ENCODE assay signal across 13 mouse cellular contexts in the genomic region with DNA sequence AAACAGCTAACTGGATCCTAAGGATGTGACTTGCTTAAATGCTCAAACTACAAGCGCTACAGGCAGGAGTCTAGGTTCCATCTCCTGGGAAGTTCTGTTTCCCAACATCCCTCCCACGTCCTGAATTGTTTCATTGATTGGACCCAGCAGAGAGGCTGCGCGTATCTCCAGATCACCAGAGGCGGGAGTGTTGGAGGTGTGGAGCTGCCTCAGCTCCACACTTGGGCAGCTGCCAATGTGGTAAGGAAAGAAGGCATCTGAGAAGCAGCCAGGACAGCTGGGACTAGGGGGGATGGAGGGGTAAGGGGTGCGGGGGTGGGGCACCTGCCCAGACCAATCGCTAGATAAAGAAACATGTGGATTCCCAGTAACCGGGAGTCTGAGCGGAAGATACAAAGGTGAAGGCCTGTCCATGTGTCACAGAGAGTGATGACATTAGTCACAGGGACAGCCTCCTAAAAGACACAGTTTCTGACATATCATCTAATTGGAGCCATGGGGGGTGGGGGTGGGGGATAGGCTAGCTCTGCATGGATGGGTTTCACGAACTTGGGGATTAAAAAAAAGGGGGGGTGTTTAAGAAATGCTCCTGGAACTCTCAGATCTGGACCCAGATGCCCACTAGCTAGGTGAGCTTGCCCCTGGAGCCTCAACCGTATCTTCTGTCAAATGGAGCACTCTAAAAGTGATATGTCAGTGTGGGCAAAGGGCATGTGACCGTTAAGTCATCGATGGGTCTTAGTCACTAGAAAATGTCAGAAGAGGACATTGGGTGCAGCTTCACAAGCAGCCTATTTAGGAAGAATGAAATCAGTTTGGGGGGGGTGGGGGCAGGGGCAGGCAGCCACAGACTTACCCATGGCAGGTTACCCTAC. TPM values are rescaled to one million over a fixed set of nuclear protein-coding genes. Genes with fewer than 3 reads are reported as not detected.
DNase-seq lines count a peak whose midpoint lies in the region; ATAC-seq lines count a peak whose summit lies in the region.
"Had no signal": no experiment of that assay in that cellular context is flagged by ENCODE, and none has a peak within 500 bp of the region (broad histone marks: within the 10 kb centered on the region; RNA-seq: fewer than 3 reads in every experiment).

No protein-coding gene starts in this region.

- H3K4me2 ChIP-seq in hindbrain, embryonic 13.5 days = no peak overlapping the region
- no peak overlapping the region for H3K4me2 ChIP-seq in midbrain, embryonic 14.5 days (ENCODE audit: low read length)
- H3K4me2 ChIP-seq: heart, embryonic 11.5 days had no signal

- ATAC-seq in hindbrain, embryonic 13.5 days (ENCODE audit: low FRiP score) = no peak
- no peak for ATAC-seq in midbrain, embryonic 14.5 days (ENCODE audit: low FRiP score, low TSS enrichment)

- H3K9ac ChIP-seq in hindbrain, embryonic 13.5 days = no peak overlapping the region
- no peak overlapping the region for H3K9ac ChIP-seq in midbrain, embryonic 14.5 days (replicated peaks; ENCODE audit: low read length)

- H3K36me3 ChIP-seq in hindbrain, embryonic 13.5 days = no peaks in the 10 kb centered on the region
- no peaks in the 10 kb centered on the region for H3K36me3 ChIP-seq in hindbrain, embryonic 10.5 days
- no peaks in the 10 kb centered on the region for H3K36me3 ChIP-seq in midbrain, embryonic 14.5 days (ENCODE audit: control insufficient read depth, insufficient read depth, low read length)
- H3K36me3 ChIP-seq in midbrain, embryonic 10.5 days = no peaks in the 10 kb centered on the region

- DNase-seq in adrenal gland, postnatal 36 days = peak; percentile 40 to 46
- DNase-seq in adrenal gland, adult 18-20 months (ENCODE audit: low spot score in 2 of 2) = no peak
- DNase-seq in hindbrain, embryonic 10.5 days (ENCODE audit: low spot score) = no peak
- peak; percentile 66 for DNase-seq in midbrain, embryonic 14.5 days
- DNase-seq in midbrain, embryonic 10.5 days (ENCODE audit: low spot score) = no peak
- DNase-seq in left cerebral cortex, postnatal 4 days = peak; percentile 39
- no peak for DNase-seq in thymus, postnatal 0 days (ENCODE audit: low spot score)
- DNase-seq: kidney, adult 8-10 months; thymus, adult 2 months had no signal

- WGBS in hindbrain, embryonic 13.5 days = 54% methylated on average over 13 of the region's 13 CpGs
- 70% methylated on average over 13 of the region's 13 CpGs for WGBS in hindbrain, embryonic 10.5 days
- 55% methylated on average over 13 of the region's 13 CpGs for WGBS in midbrain, embryonic 14.5 days
- 80% methylated on average over 13 of the region's 13 CpGs for WGBS in midbrain, embryonic 10.5 days

- peaks cover 14% of the 10 kb centered on the region for H3K4me1 ChIP-seq in hindbrain, embryonic 13.5 days (replicated peaks)
- H3K4me1 ChIP-seq in hindbrain, embryonic 10.5 days (replicated peaks) = peaks cover 23% of the 10 kb centered on the region
- H3K4me1 ChIP-seq in midbrain, embryonic 14.5 days (ENCODE audit: control insufficient read depth, insufficient read depth, low read length) = no peaks in the 10 kb centered on the region
- peaks cover 23% of the 10 kb centered on the region for H3K4me1 ChIP-seq in midbrain, embryonic 10.5 days

- intact Hi-C loops in left cerebral cortex, postnatal 4 days (cut with DNase I) = no loop called here

- H3K27me3 ChIP-seq in hindbrain, embryonic 13.5 days = no peaks in the 10 kb centered on the region
- no peaks in the 10 kb centered on the region for H3K27me3 ChIP-seq in hindbrain, embryonic 10.5 days (ENCODE audit: insufficient read depth, poor library complexity, severe bottlenecking)
- no peaks in the 10 kb centered on the region for H3K27me3 ChIP-seq in midbrain, embryonic 14.5 days (ENCODE audit: control insufficient read depth, insufficient read depth, low read length)
- H3K27me3 ChIP-seq in midbrain, embryonic 10.5 days (ENCODE audit: low read depth, poor library complexity, severe bottlenecking) = no peaks in the 10 kb centered on the region

- no peaks in the 10 kb centered on the region for H3K9me3 ChIP-seq in hindbrain, embryonic 13.5 days
- H3K9me3 ChIP-seq in hindbrain, embryonic 10.5 days = no peaks in the 10 kb centered on the region
- no peaks in the 10 kb centered on the region for H3K9me3 ChIP-seq in midbrain, embryonic 14.5 days (ENCODE audit: control insufficient read depth, low read length)
- no peaks in the 10 kb centered on the region for H3K9me3 ChIP-seq in midbrain, embryonic 10.5 days (replicated peaks)

- H3K4me3 ChIP-seq in hindbrain, embryonic 13.5 days = no peak overlapping the region
- no peak overlapping the region for H3K4me3 ChIP-seq in hindbrain, embryonic 10.5 days
- H3K4me3 ChIP-seq in midbrain, embryonic 14.5 days (replicated peaks; ENCODE audit: low read depth, low read length) = no peak overlapping the region
- no peak overlapping the region for H3K4me3 ChIP-seq in midbrain, embryonic 10.5 days
- H3K4me3 ChIP-seq: layer of hippocampus, adult 2 months had no signal

- 0 out of 2 replicates have a peak overlapping the region, but pooled peaks have one; percentile 8 for H3K27ac ChIP-seq in hindbrain, embryonic 13.5 days
- H3K27ac ChIP-seq in hindbrain, embryonic 10.5 days = no peak overlapping the region
- H3K27ac ChIP-seq in midbrain, embryonic 14.5 days (replicated peaks; ENCODE audit: low read depth, low read length) = no peak overlapping the region
- no peak overlapping the region for H3K27ac ChIP-seq in midbrain, embryonic 10.5 days (replicated peaks)
- H3K27ac ChIP-seq: layer of hippocampus, adult 2 months had no signal

RNA-seq across cellular contexts. Expression of a gene that starts 12.5 kb away (rescaled TPM):
- total RNA-seq in adrenal gland, postnatal 36 days (2021) = 100 to 1,000 TPM; 106 to 228 TPM
- total RNA-seq in adrenal gland, adult 18-20 months (2021) = 100 to 1,000 TPM; 261 to 274 TPM
- 5.3 and 6.1 TPM in 2 replicates for polyA plus RNA-seq in hindbrain, embryonic 13.5 days (2015; fragmentation: Nextera tagmentation; extraction: Ambion mirVana)
- polyA plus RNA-seq in hindbrain, embryonic 10.5 days (2016; fragmentation: Nextera tagmentation; extraction: Ambion mirVana) = 7.3 and 9.7 TPM in 2 replicates
- polyA plus RNA-seq in midbrain, embryonic 14.5 days (2014; fragmentation: Nextera tagmentation; extraction: Ambion mirVana) = 1.9 and 3.7 TPM in 2 replicates
- 6.9 and 7.5 TPM in 2 replicates for polyA plus RNA-seq in midbrain, embryonic 10.5 days (2016; fragmentation: Nextera tagmentation; extraction: Ambion mirVana)
- 1 to 10 TPM; 4.0 to 5.6 TPM for total RNA-seq in left cerebral cortex, postnatal 4 days (2021)
- polyA plus RNA-seq in thymus, postnatal 0 days (2015; fragmentation: Nextera tagmentation; extraction: Ambion mirVana) = 13.8 and 14.4 TPM in 2 replicates
- total RNA-seq: hematopoietic stem cell, adult 5-6 weeks had no signal

Comparison
In these comparisons a context has a peak if more than half of its experiments do, and no peak if none do; other contexts are left out.
1. DNase-seq: peak in adrenal gland, postnatal 36 days (2 of 2), midbrain, embryonic 14.5 days (single experiment) and left cerebral cortex, postnatal 4 days (single experiment); none in adrenal gland, adult 18-20 months (0 of 2), hindbrain, embryonic 10.5 days (single experiment), midbrain, embryonic 10.5 days (single experiment) and thymus, postnatal 0 days (single experiment).